Mouse (Mus musculus): ENCODE data around the gene Rhox2e. TPM values are rescaled to one million over a fixed set of nuclear protein-coding genes. Genes with fewer than 3 reads are reported as not detected.
"Not testable (repeated sequence)": the region's sequence is repeated elsewhere in the genome, so short reads cannot be mapped to it uniquely, and the experiment has no call there.

The Rhox2e gene
- not detected for total RNA-seq (2021)
- long read RNA-seq, experiment 1 = 0 reads
- long read RNA-seq, experiment 2 = 0 reads

GRCm38 (mm10) chrX:37530152-37530551 lies at the start of gene Rhox2e:
TSS of gene Rhox2e (plus strand) at chrX:37530452.
- not testable (repeated sequence) for DNase-seq (ENCODE audit: low spot score in 2 of 2)

GRCm38 (mm10) chrX:37514059-37514458 lies 16.2 kb upstream of the Rhox2e start, which contains the start of gene Rhox4d:
TSS of gene Rhox4d (plus strand) at chrX:37514359.
- DNase-seq (ENCODE audit: low spot score in 2 of 2) = not testable (repeated sequence)

GRCm38 (mm10) chrX:37541719-37542118 lies 11.5 kb downstream of the Rhox2e start, which contains the start of gene Rhox3e:
TSS of gene Rhox3e (plus strand) at chrX:37542019.
- DNase-seq (ENCODE audit: low spot score in 2 of 2) = not testable (repeated sequence)

- not testable (repeated sequence) for DNase-seq (ENCODE audit: low spot score in 2 of 2)
Observed at GRCm38 (mm10) chrX:37557112-37557511, 26.9 kb downstream of the Rhox2e start, which contains the start of gene Rhox4e. TSS of gene Rhox4e (plus strand) at chrX:37557412.

- not testable (repeated sequence) for DNase-seq (ENCODE audit: low spot score in 2 of 2)
Observed at GRCm38 (mm10) chrX:37571105-37571504, 40.9 kb downstream of the Rhox2e start, which contains the start of gene Rhox2f. TSS of gene Rhox2f (plus strand) at chrX:37571405.

GRCm38 (mm10) chrX:37572638-37573037 lies 42.4 kb downstream of the Rhox2e start:
- DNase-seq (ENCODE audit: low spot score in 2 of 2) = not testable (repeated sequence)

GRCm38 (mm10) chrX:37580692-37581091 lies 50.4 kb downstream of the Rhox2e start, which contains the start of gene Rhox3f:
TSS of gene Rhox3f (plus strand) at chrX:37580992.
- DNase-seq (ENCODE audit: low spot score in 2 of 2) = not testable (repeated sequence)

Other genes with a start within 250 kb of the Rhox2e start
- gene Rhox3a2, start 150.4 kb upstream of the Rhox2e start, total RNA-seq (2021) = not detected
- gene Rhox4a2, start 139.6 kb upstream of the Rhox2e start, total RNA-seq (2021) = not detected
- gene Rhox2b, start 118.4 kb upstream of the Rhox2e start, total RNA-seq (2021) = not detected
- not detected for gene Rhox4b, start 98.0 kb upstream of the Rhox2e start, total RNA-seq (2021)
- not detected for gene Rhox2c, start 76.8 kb upstream of the Rhox2e start, total RNA-seq (2021)
- gene Rhox3c, start 71.9 kb upstream of the Rhox2e start, total RNA-seq (2021) = not detected
- gene Rhox4c, start 50.1 kb upstream of the Rhox2e start, total RNA-seq (2021) = not detected
- not detected for gene Rhox2d, start 37.0 kb upstream of the Rhox2e start, total RNA-seq (2021)
- gene Rhox4d, start 16.1 kb upstream of the Rhox2e start, total RNA-seq (2021) = not detected
- gene Rhox3e, start 11.6 kb downstream of the Rhox2e start, total RNA-seq (2021) = not detected
- not detected for gene Rhox4e, start 27.0 kb downstream of the Rhox2e start, total RNA-seq (2021)
- not detected for gene Rhox2f, start 41.0 kb downstream of the Rhox2e start, total RNA-seq (2021)
- not detected for gene Rhox3f, start 50.5 kb downstream of the Rhox2e start, total RNA-seq (2021)
- not detected for gene Rhox4f, start 77.3 kb downstream of the Rhox2e start, total RNA-seq (2021)
- not detected for gene Rhox3g, start 98.2 kb downstream of the Rhox2e start, total RNA-seq (2021)
- gene Rhox2g, start 113.0 kb downstream of the Rhox2e start, total RNA-seq (2021) = not detected
- not detected for gene Rhox4g, start 120.9 kb downstream of the Rhox2e start, total RNA-seq (2021)
- not detected for gene Rhox3h, start 138.3 kb downstream of the Rhox2e start, total RNA-seq (2021)
- gene Rhox2h, start 142.8 kb downstream of the Rhox2e start, total RNA-seq (2021) = not detected

Measured in adrenal gland, postnatal 4 days (tissue).